Mouse (Mus musculus): ENCODE results near the gene C1s2.
"Not testable (repeated sequence)": the region's sequence is repeated elsewhere in the genome, so short reads cannot be mapped to it uniquely, and the experiment has no call there.

C1s2 gene

DNA sequence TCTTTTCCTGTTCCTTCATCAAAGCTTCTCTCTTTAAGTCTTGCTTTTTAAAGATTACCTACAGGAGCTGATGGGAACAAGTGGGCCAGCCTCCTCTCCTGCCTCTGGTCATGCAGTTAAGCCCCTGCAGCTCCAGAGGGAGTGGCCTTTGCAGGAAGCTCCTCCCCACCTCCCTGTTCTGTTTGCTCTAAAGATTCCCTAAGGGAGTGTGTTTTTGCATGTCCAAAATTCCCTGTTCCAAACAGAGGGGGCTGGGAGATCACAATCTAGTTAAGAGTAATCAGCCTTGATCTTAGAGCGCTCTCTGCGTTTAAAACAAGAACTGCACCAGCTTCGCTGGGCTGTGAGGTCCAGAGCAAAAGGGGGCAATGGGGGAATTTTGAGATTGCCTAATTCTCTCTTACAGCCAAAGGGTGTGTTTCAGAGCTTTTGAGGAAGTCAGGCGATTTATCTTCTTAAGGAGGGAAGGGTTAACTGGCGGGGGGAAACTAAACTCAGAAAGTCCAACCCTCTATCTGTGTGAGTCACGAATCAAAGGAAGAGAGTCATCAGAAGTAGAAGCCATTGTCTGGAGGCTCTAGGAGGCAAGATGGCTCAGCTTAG lies 1.1 kb upstream of the C1s2 start:
- not testable (repeated sequence) for DNase-seq (ENCODE audit: low spot score)

DNA sequence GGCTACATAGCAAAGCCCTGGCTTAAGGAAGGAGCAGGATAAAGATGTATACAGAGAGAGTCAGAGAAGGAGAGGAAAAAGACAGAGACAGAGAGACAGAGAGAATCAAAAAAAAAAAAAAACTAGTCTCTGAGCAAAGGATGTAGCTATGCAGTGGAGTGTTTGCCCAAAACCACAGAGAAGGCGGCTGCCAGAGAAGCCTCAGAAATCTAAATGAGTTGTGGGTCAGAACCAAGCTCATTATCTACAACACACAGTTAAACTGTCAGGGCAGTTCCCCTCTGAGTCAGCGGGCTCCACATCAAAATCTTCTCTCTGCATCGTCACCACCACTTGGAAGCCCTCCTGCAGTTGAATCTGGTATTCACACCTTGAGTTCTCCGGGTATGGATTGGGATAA lies 5.1 kb downstream of the C1s2 start:
- no peak for DNase-seq (ENCODE audit: low spot score)

DNA sequence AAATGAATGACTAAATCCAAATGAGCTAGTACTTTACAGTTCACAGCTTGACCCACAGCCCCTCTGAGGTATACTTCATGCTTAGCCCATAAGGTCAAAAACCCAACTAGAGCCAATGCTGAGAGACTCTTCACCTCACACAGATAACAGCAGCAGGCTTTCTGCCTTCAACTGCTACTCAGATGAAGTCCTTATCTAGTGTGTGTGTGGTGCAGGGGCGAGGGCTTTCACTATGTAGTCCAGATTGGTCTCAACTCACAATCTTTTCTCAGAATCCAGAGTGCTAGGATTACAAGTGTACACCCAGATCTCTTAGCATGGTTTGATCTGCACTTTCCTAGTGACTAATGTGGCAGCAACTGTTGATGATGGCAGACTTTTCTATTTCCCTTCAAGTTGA lies 9.7 kb downstream of the C1s2 start:
- not testable (repeated sequence) for DNase-seq (ENCODE audit: low spot score)

DNA sequence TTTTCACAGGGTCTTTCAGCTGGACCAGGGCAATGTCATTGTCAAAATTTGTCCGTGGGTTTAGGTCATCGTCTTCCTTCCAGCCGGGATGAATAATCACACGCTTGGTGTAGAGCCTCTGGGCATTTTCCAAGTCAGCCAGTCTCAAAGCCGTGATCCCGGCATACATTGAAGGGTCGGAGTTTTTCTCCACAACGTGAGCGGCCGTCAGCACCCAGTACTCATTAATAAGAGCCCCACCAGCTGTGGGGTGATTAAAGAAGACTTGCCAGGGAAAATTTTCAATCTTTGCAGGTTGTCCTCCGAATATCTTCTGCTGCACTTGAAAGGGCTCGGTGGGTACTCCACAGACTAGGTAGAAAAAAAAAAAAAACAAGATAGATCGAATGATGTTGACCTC lies 10.3 kb downstream of the C1s2 start:
- no peak for DNase-seq (ENCODE audit: low spot score)

DNA sequence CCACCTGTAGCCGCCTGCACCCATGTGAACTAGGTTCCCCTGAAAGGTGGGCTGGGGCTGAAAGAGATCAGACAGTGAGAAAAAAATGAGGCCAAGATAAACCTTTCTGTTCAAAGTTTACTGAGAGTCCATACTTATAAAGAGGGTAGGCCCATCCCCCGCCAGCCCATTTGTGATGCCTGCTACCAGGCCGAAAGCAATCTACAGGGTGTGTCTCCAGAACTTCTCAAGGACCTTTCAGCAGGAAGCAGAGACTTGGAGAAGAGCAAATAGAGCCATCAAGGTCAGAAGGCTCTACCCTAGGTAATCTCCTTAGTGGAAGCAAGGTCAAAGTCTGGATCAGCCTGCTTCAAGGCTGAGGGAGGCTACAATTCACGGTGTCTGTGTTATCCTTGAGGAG lies 33.9 kb downstream of the C1s2 start:
- DNase-seq (ENCODE audit: low spot score): no peak

DNA sequence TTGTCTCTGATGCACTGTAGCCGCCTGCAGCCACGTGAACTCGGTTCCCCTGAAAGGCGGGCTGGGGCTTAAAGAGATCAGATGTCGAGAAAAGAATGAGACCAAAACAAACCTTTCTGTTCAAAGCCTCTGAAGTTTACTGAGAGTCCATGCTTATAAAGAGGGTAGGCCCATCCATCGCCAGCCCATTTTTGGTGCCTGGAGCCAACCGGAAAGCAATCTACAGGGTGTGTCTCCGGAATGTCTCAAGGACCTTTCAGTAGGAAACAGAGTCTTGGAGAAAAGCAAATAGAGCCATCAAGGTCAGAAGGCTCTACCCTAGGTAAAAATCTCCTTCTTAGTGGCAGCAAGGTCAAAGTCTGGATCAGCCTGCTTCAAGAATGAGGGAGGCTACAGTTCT lies 42.8 kb downstream of the C1s2 start:
- DNase-seq (ENCODE audit: low spot score): no peak

DNA sequence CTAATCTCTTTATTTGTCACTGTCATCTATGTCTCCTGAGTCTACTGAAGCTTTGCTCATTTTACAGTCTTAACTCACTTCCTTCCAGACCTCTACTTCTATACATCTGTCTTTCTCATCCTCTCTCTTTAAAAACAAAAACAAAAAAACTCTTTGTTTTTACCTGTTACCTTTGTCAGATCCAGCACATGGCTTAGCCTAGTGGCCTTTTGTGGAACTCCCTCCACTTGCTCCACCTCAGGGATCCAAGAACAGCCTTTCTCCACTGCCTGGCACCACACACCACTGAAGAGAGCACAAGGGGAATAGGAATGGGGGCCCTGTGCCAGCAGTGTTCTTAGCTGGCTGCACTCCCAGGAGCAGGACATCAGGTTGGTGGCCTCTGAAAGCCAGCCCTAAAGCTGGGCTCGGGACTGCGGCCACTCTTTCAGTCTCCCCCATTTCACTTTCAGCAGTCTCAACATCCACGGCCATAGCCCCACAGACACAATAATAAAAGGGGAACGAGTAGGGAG lies 43.6 kb downstream of the C1s2 start:
- no peak for DNase-seq (ENCODE audit: low spot score)

DNA sequence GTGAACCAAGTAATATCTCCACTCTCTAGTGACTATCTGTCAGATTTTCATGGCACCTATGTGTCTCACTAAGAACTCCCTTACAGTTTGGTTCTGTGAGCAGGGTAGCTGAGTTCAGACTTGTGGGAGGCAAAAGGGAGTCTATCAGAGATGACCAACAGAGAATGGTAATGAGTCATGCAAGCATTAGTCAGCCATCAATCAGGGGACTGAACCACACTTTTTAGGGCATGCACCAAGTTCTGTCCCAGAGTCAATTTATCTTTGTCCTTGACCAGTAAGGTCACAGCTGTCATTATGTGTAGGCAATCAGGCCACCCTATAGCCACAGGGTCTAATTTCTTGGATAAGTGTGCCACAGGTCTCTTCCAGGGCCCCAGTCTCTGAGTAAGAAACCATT lies 47.1 kb downstream of the C1s2 start:
- DNase-seq (ENCODE audit: low spot score): no peak

DNA sequence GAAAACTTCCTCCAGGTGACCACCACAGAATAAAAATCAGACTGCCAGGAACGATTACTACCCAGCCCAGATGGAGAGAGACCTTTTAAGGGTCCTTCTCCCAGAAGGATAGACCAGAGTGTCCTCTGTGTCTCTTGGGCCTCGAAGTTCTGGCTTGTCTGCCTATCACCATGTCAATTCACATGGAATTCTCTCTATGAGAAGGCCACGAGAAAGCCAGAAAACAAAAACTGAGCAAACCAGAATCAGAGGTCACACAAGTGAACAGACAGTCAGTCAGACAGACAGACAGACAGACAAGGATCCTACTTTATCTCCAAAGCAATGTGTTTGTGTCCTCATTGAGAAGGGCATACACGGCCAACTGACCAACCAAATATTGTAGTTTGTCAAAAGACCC lies 49.6 kb downstream of the C1s2 start:
- DNase-seq (ENCODE audit: low spot score): no peak

DNA sequence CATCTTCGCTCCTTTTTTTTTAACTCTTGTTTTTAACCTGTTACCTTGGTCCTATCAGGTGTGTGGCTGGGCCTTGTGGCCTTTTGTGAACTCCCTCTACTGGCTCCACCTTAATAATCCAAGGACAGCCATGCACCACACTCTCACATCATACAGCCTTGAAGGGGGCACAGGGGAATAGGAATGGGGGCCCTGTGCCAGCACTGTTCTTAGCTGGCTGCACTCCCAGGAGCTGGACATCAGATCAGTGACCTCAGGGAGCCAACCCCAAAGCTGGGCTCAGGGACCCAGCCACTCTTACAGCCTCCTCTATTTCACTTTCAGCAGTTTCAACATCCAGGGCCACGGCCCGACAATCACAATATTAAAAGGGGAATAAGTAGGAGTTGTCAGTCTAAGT lies 50.1 kb downstream of the C1s2 start:
- no peak for DNase-seq (ENCODE audit: low spot score)

DNA sequence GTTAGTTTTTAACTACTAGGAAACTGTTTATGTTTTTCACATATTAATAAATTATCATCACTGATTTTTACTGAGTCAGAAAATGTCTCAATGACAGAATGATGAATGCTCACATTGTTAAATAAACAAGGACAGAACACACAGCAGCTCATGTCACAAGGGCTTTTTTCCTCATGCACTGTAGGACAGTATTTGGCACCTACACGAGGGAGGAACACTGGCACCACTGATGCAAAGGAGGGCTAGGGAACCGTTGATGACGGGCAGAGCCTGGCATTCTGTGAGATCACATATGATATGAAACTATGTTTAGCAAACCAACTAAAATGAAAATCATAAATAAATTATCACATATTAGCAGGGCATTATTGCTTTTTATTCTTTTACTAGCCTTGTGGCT lies 51.0 kb downstream of the C1s2 start:
- DNase-seq (ENCODE audit: low spot score): no peak

DNA sequence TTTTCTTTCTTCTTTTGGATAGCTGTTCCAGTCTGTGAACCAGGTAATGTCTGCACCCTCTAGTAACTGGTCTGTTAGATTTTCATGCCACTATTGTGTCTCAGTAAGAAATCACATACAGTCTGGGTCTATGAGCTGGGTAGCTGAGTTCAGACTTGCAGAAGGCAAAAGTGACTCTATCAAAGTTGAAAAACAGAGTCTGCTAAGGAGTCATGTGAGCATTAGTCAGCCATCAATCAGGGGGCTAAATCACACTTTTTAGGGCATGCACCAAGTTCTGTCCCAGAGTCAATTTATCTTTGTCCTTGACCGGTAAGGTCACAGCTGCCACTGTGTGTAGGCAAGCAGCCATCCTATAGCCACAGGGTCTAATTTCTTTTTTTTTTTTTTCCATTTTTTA lies 53.7 kb downstream of the C1s2 start:
- no peak for DNase-seq (ENCODE audit: low spot score)

DNA sequence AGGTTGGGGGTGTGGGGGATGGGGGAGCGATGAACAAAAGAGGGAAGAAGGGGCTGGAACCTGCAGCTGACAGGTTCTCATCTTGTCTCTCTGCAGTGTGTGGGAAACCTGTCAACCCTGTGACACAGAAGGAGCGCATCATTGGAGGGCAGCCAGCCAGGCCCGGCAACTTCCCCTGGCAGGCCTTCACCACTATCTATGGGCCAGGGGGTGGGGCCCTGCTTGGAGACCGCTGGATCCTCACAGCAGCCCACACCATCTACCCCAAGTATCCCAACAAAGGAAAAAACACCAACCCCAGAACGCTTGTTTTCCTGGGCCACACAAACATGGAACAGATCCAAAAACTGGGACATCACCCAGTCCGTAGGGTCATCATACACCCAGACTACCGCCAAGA lies 55.7 kb downstream of the C1s2 start:
- DNase-seq (ENCODE audit: low spot score): not testable (repeated sequence)

DNA sequence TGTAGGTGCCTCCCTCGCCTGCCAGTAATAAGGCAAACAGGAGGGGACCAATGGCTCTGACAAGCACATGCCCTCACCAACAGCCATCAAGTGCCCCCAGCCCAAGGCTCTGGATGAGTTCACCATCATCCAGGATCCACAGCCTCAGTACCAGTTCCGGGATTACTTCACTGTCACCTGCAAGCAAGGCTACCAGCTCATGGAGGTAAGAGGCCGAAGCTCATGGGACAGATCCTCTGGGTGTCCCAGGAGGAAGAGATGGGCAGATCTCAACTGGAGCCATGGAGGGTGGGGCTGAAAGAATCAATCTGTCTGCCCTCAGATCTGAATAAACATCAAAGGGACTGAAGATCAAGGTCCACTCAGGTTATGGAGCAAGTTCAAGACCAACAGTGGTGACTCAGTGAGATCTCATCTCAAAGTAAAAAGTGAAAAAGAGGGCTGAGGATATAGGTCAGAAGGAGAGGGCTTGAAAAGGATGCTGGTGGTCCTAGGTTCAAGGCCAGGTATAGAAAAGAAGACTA lies 60.7 kb downstream of the C1s2 start:
- not testable (repeated sequence) for DNase-seq (ENCODE audit: low spot score)
